Mouse (Mus musculus) T-cell, adult 2 months (primary cell): ENCODE measurements around the gene Pdxk.
A peak's percentile ranks its signal among the peaks of the same experiment; 100 is the strongest.
"Not testable (repeated sequence)": the region's sequence is repeated elsewhere in the genome, so short reads cannot be mapped to it uniquely, and the experiment has no call there.

Source experiments
- DNase-seq: peaks from one replicate; pipeline ENCODE4 v3.0.0; 2022; ENCODE audit warnings: low spot score

The Pdxk gene

GRCm38 (mm10) chr10:78464792-78465207 lies at the start of gene Pdxk:
Gene Pdxk (minus strand): TSS chr10:78464975.
- DNase-seq: peak; percentile 95

- no peak for DNase-seq
These were observed 38.4 kb upstream of the Pdxk start for GRCm38 (mm10) chr10:78502986-78503733.

- DNase-seq: peak; percentile 77
These were observed 22.8 kb upstream of the Pdxk start for GRCm38 (mm10) chr10:78487431-78488086.

- DNase-seq: no peak
These were observed 22.1 kb upstream of the Pdxk start for GRCm38 (mm10) chr10:78486871-78487270.

- not testable (repeated sequence) for DNase-seq
These were observed 20.6 kb upstream of the Pdxk start for GRCm38 (mm10) chr10:78485369-78485768.

- peak; percentile 71 for DNase-seq
These were observed 17.2 kb upstream of the Pdxk start for GRCm38 (mm10) chr10:78481928-78482499.

GRCm38 (mm10) chr10:78480954-78481927 lies 16.5 kb upstream of the Pdxk start:
- DNase-seq: no peak

GRCm38 (mm10) chr10:78476821-78477220 lies 12.0 kb upstream of the Pdxk start:
- DNase-seq: no peak

GRCm38 (mm10) chr10:78474759-78475158 lies 10.0 kb upstream of the Pdxk start:
- no peak for DNase-seq

GRCm38 (mm10) chr10:78473434-78473833 lies 8.7 kb upstream of the Pdxk start:
- DNase-seq: no peak

GRCm38 (mm10) chr10:78472046-78472445 lies 7.3 kb upstream of the Pdxk start:
- no peak for DNase-seq

GRCm38 (mm10) chr10:78470582-78471313 lies 6.0 kb upstream of the Pdxk start:
- no peak for DNase-seq

GRCm38 (mm10) chr10:78467761-78468310 lies 3.1 kb upstream of the Pdxk start:
- no peak for DNase-seq

GRCm38 (mm10) chr10:78466647-78467046 lies 1.9 kb upstream of the Pdxk start:
- no peak for DNase-seq

GRCm38 (mm10) chr10:78465472-78465871 lies 697 bp upstream of the Pdxk start:
- peak; percentile 29 for DNase-seq

GRCm38 (mm10) chr10:78464201-78464791 lies 479 bp downstream of the Pdxk start:
- DNase-seq: no peak

GRCm38 (mm10) chr10:78463769-78464167 lies 1.0 kb downstream of the Pdxk start:
- DNase-seq: no peak

GRCm38 (mm10) chr10:78462945-78463768 lies 1.6 kb downstream of the Pdxk start:
- no peak for DNase-seq

- no peak for DNase-seq
These were observed 3.0 kb downstream of the Pdxk start for GRCm38 (mm10) chr10:78461767-78462166.

- DNase-seq: no peak
These were observed 4.3 kb downstream of the Pdxk start for GRCm38 (mm10) chr10:78460463-78460862.
